Mouse (Mus musculus): Measurements from ENCODE around the gene Ptpn3. TPM values are rescaled to one million over a fixed set of nuclear protein-coding genes. Genes with fewer than 3 reads are reported as not detected.

Ptpn3 gene
- total and polyA plus RNA-seq, 3 experiments = 0.08 to 0.14 (median 0.09) TPM

- H3K79me2 ChIP-seq (replicated peaks; ENCODE audit: control insufficient read depth, extremely low read depth, insufficient read depth, poor library complexity, severe bottlenecking) = no peaks in the 10 kb centered on the region
- H3K4me3 ChIP-seq (replicated peaks in 1 of 3; ENCODE audit: low read depth in 2 of 3, low read length in 2 of 3, poor library complexity in 1 of 3) = no peak overlapping the region
- H3K9ac ChIP-seq (ENCODE audit: insufficient read depth, low read depth) = no peak overlapping the region
- peaks cover 0 to 16% of the 10 kb centered on the region in 2 experiments; a peak in 2 of 4 replicates for H3K4me1 ChIP-seq (ENCODE audit: control insufficient read depth in 1 of 2, insufficient read depth in 2 of 2)
- dilution Hi-C loops (cut with MboI; ENCODE audit: extremely low pct_ligation_motif_present, extremely low pct_unique_long_range_greater_than_20kb, low sequenced_read_pairs) (no loop called here), in situ Hi-C loops (cut with MboI; ENCODE audit: low pct_ligation_motif_present, low pct_unique_long_range_greater_than_20kb, low sequenced_read_pairs) (no loop called here)
- no peaks in the 10 kb centered on the region for H3K9me3 ChIP-seq (replicated peaks; ENCODE audit: low read length)
- peak; percentile 34 for DNase-seq (ENCODE audit: extremely low read depth)
- H3K27ac ChIP-seq (ENCODE audit: insufficient read depth, low read depth) = no peak overlapping the region
- H3K4me2 ChIP-seq (ENCODE audit: insufficient read depth, low read depth, poor library complexity, severe bottlenecking) = no peak overlapping the region
- H3K27me3 ChIP-seq (replicated peaks) = no peaks in the 10 kb centered on the region
- TF ChIP-seq JUND (conservative IDR thresholded peaks at IDR 0.05; ENCODE audit: low read depth, low read length) (no peak), GABPA (IDR thresholded peaks at IDR 0.05; ENCODE audit: insufficient replicate concordance, low read depth, low read length) (no peak), ETS1 (conservative IDR thresholded peaks at IDR 0.05; ENCODE audit: low read depth, low read length) (no peak), SIN3A (IDR thresholded peaks at IDR 0.05; ENCODE audit: low read length) (no peak), MYC (IDR thresholded peaks at IDR 0.05; ENCODE audit: low read depth, low read length) (no peak), ZMIZ1 (IDR thresholded peaks at IDR 0.05; ENCODE audit: low read depth, low read length) (no peak), NRF1 (IDR thresholded peaks at IDR 0.05; ENCODE audit: low read depth, low read length) (no peak), EP300 (IDR thresholded peaks at IDR 0.05; ENCODE audit: low read length) (no peak), MXI1 (IDR thresholded peaks at IDR 0.05; ENCODE audit: low read depth, low read length) (no peak), BHLHE40 (IDR thresholded peaks at IDR 0.05; ENCODE audit: low read depth, low read length) (no peak), RAD21 (IDR thresholded peaks at IDR 0.05; ENCODE audit: low read depth, low read length) (no peak), POLR2A (IDR thresholded peaks at IDR 0.05; ENCODE audit: low read depth, low read length) (no peak), USF2 (conservative IDR thresholded peaks at IDR 0.05; ENCODE audit: low read depth, low read length) (no peak), CHD1 (IDR thresholded peaks at IDR 0.05; ENCODE audit: low read depth, low read length) (no peak), ELF1 (IDR thresholded peaks at IDR 0.05; ENCODE audit: low read depth, low read length) (no peak), ZNF384 (IDR thresholded peaks at IDR 0.05; ENCODE audit: low read depth, low read length) (no peak), TBP (conservative IDR thresholded peaks at IDR 0.05; ENCODE audit: low read depth, low read length) (no peak), UBTF (IDR thresholded peaks at IDR 0.05; ENCODE audit: low read depth, low read length) (no peak), MAFK (IDR thresholded peaks at IDR 0.05; ENCODE audit: insufficient replicate concordance, low read length) (no peak), USF1 (IDR thresholded peaks at IDR 0.05; ENCODE audit: low read depth, low read length) (no peak)
- no peaks in the 10 kb centered on the region for H3K36me3 ChIP-seq (replicated peaks in 1 of 2; ENCODE audit: control insufficient read depth in 1 of 2, insufficient read depth in 1 of 2, low read length in 1 of 2)
These were observed 32.4 kb upstream of the Ptpn3 start for GRCm38 (mm10) chr4:57333926-57334548.

DNA sequence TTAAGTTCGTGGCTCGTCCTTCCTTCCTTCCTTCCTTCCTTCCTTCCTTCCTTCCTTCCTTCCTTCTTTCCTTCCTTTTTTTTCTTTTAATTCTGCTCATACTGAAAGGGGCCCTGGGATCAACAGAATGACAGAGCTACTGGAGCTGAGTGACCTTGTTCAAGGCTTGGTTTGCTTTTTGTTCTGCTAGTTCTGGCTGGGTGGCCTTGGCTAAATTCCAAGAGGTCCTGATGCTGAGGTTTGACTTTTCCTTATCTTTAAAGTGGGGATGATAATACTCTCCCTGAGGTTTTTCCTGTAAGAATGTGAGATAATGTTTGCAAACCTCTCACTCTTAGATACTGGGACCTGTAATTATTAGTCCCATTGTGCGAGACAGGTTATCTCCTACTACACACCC is 30.9 kb upstream of the Ptpn3 start:
- Histone ChIP-seq H3K4me3 (replicated peaks in 1 of 3; ENCODE audit: low read depth in 2 of 3, low read length in 2 of 3, poor library complexity in 1 of 3) (no peak overlapping the region), H3K79me2 (replicated peaks; ENCODE audit: control insufficient read depth, extremely low read depth, insufficient read depth, poor library complexity, severe bottlenecking) (no peaks in the 10 kb centered on the region), H3K27me3 (replicated peaks) (no peaks in the 10 kb centered on the region), H3K36me3 (replicated peaks in 1 of 2; ENCODE audit: control insufficient read depth in 1 of 2, insufficient read depth in 1 of 2, low read length in 1 of 2) (no peaks in the 10 kb centered on the region), H3K4me1 (ENCODE audit: control insufficient read depth in 1 of 2, insufficient read depth in 2 of 2) (peaks cover 0 to 16% of the 10 kb centered on the region in 2 experiments; a peak in 2 of 4 replicates), H3K9ac (ENCODE audit: insufficient read depth, low read depth) (no peak overlapping the region), H3K27ac (ENCODE audit: insufficient read depth, low read depth) (no peak overlapping the region), H3K9me3 (replicated peaks; ENCODE audit: low read length) (no peaks in the 10 kb centered on the region), H3K4me2 (ENCODE audit: insufficient read depth, low read depth, poor library complexity, severe bottlenecking) (no peak overlapping the region)
- no peak for DNase-seq (ENCODE audit: extremely low read depth)
- no peak for TF ChIP-seq BHLHE40 (IDR thresholded peaks at IDR 0.05; ENCODE audit: low read depth, low read length)
- in situ Hi-C loops (cut with MboI; ENCODE audit: low pct_ligation_motif_present, low pct_unique_long_range_greater_than_20kb, low sequenced_read_pairs) = no loop called here
- dilution Hi-C loops (cut with MboI; ENCODE audit: extremely low pct_ligation_motif_present, extremely low pct_unique_long_range_greater_than_20kb, low sequenced_read_pairs) = no loop called here
